Mouse (Mus musculus) hindbrain, embryonic 11.5 days (tissue): ENCODE data around the gene Acsf3. TPM values are rescaled to one million over a fixed set of nuclear protein-coding genes. Genes with fewer than 3 reads are reported as not detected.

Experiments used
- ATAC-seq: fragments of 200-750 bp; cut with Nextera tagmentation; 2 replicates; pipeline ENCODE4 v1.8.0; 2017; ENCODE audit warnings: mild to moderate bottlenecking, moderate TSS enrichment, moderate library complexity; ENCODE audit not compliant: low FRiP score
- DNase-seq: peaks from one replicate; pipeline ENCODE4 v3.0.0-alpha.2; 2015; ENCODE audit warnings: low spot score
- H3K27ac ChIP-seq: fragments of 300-500 bp; sonication (generic); 2 replicates; pipeline ENCODE4 v1.5.1; 2014; ENCODE audit warnings: mild to moderate bottlenecking, low read depth, low read length
- H3K27me3 ChIP-seq: fragments of 300-500 bp; sonication (generic); 2 replicates; pipeline ENCODE4 v1.6.1; 2014; ENCODE audit warnings: mild to moderate bottlenecking, low read length, moderate library complexity, mixed read lengths; ENCODE audit not compliant: control insufficient read depth, insufficient read depth
- H3K36me3 ChIP-seq: fragments of 300-500 bp; sonication (generic); 2 replicates; pipeline ENCODE4 v1.6.1; 2014; ENCODE audit warnings: mild to moderate bottlenecking, low read length, moderate library complexity, mixed read lengths; ENCODE audit not compliant: control insufficient read depth, insufficient read depth
- H3K4me1 ChIP-seq: fragments of 300-500 bp; sonication (generic); replicated peaks from 2 replicates; pipeline ENCODE4 v1.6.1; 2014; ENCODE audit warnings: low read length, mixed read lengths; ENCODE audit not compliant: control insufficient read depth, insufficient read depth
- H3K4me2 ChIP-seq: fragments of 300-500 bp; sonication (generic); replicated peaks from 2 replicates; pipeline ENCODE4 v1.6.1; 2014; ENCODE audit warnings: mild to moderate bottlenecking, low read depth, low read length
- H3K4me3 ChIP-seq: fragments of 300-500 bp; sonication (generic); 2 replicates; pipeline ENCODE4 v1.5.1; 2014; ENCODE audit warnings: low read depth, low read length
- H3K9ac ChIP-seq: fragments of 300-500 bp; sonication (generic); 2 replicates; pipeline ENCODE4 v1.6.1; 2014; ENCODE audit warnings: low read depth, low read length
- H3K9me3 ChIP-seq: fragments of 300-500 bp; sonication (generic); 2 replicates; pipeline ENCODE4 v1.6.1; 2016; ENCODE audit warnings: low read length; ENCODE audit not compliant: control insufficient read depth
- WGBS: fragments of 180-500 bp; shearing (Covaris S2); extraction: QIAGEN DNeasy Blood & Tissue Kit; methylation state at CpG from one replicate; pipeline ENCODE4 v1.1.7; 2014; 5-methylcytosine and 5-hydroxymethylcytosine counted together
- polyA plus RNA-seq: library from polyadenylated mRNA; unstranded; fragments of >200 nt; fragmentation: Nextera tagmentation; extraction: Ambion mirVana; gene quantifications from 2 replicates; pipeline ENCODE4 v1.2.1, GENCODE M21; 2014

The Acsf3 gene
- polyA plus RNA-seq = 11.5 and 15.4 TPM in 2 replicates

GRCm38 (mm10) chr8:122775285-122776155, at the start of gene Acsf3:
Acsf3 (plus strand) TSS chr8:122775486.
- peak within 1 kb of the TSS; percentile 65 for H3K9ac ChIP-seq
- WGBS = 2% methylated on average over 50 of the region's 50 CpGs
- H3K27ac ChIP-seq = no peak within 1 kb of the TSS
- H3K36me3 ChIP-seq = no peaks in the 10 kb centered on the region
- 0 out of 2 replicates have a peak, but pooled peaks cover 2% of the 10 kb centered on the region for H3K4me1 ChIP-seq
- peaks cover 3% of the 10 kb centered on the region; the same call in 1 of the 2 replicates for H3K27me3 ChIP-seq
- H3K9me3 ChIP-seq = no peaks in the 10 kb centered on the region
- peak within 1 kb of the TSS; percentile 55 for H3K4me3 ChIP-seq
- DNase-seq (peak; percentile 88), ATAC-seq (peak; percentile 70)
- peak within 1 kb of the TSS; percentile 69 for H3K4me2 ChIP-seq

DNA sequence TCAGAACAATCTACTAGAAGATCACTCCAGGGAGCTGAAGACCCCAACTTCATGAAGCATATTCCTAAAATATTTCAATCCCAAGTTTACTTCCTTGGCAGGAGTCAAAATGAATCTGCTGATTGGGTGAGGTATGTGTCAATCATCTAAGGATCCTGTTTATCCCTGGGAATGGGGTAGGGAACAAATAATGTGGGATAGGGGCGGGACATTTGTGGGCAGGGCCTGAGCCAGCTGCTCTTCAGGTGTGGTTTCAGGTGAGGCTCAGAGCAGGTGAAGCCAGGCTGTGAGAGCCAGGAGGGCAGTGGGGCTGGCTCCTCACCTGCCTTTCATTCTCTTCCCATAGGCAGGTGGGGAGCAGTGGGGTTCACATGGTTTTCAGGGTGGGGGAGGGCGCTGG, 48.5 kb upstream of the Acsf3 start:
- Histone ChIP-seq H3K4me1 (no peaks in the 10 kb centered on the region), H3K36me3 (no peaks in the 10 kb centered on the region), H3K9me3 (no peaks in the 10 kb centered on the region), H3K27ac (no peak overlapping the region), H3K27me3 (no peaks in the 10 kb centered on the region; the same call in 1 of the 2 replicates), H3K4me2 (no peak overlapping the region), H3K9ac (no peak overlapping the region), H3K4me3 (no peak overlapping the region)
- DNase-seq = no peak
- WGBS = 60% methylated on average over 2 of the region's 2 CpGs
- ATAC-seq = no peak

DNA sequence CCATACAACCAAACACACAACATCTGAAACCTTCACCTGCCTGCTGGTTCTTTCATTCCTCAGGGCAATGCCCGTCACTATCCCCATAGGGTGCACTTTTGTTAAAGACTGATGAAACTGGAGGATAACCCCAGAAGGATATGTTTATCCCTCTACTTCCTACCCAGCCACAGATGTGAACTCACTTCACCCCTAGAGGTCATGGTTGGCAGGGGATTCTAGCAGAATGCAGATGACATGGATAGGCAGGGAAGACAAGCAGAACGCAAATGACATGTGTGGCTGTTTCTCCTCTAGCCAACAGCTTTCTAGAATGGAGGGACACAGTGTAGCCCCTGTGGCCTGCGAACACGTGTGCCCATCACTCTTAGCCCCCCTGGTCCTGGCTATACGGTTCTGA, 47.9 kb upstream of the Acsf3 start:
- Histone ChIP-seq H3K4me1 (no peaks in the 10 kb centered on the region), H3K9ac (no peak overlapping the region), H3K36me3 (no peaks in the 10 kb centered on the region), H3K4me3 (no peak overlapping the region), H3K27ac (no peak overlapping the region), H3K27me3 (no peaks in the 10 kb centered on the region), H3K9me3 (no peaks in the 10 kb centered on the region), H3K4me2 (no peak overlapping the region)
- 74% methylated on average over 5 of the region's 5 CpGs for WGBS
- ATAC-seq (no peak), DNase-seq (no peak)

- H3K9me3 ChIP-seq = no peaks in the 10 kb centered on the region
- H3K36me3 ChIP-seq = no peaks in the 10 kb centered on the region
- H3K4me3 ChIP-seq = no peak overlapping the region
- 11% methylated on average over 3 of the region's 3 CpGs for WGBS
- DNase-seq (no peak), ATAC-seq (no peak)
- no peaks in the 10 kb centered on the region for H3K27me3 ChIP-seq
- H3K4me1 ChIP-seq = no peaks in the 10 kb centered on the region
- H3K27ac ChIP-seq = no peak overlapping the region
- H3K4me2 ChIP-seq = no peak overlapping the region
- H3K9ac ChIP-seq = no peak overlapping the region
Measured at GRCm38 (mm10) chr8:122728630-122729029, 46.7 kb upstream of the Acsf3 start.

- Histone ChIP-seq H3K27me3 (no peaks in the 10 kb centered on the region), H3K9me3 (no peaks in the 10 kb centered on the region), H3K4me2 (no peak overlapping the region), H3K9ac (peak overlapping the region; percentile 17; the same call in 1 of the 2 replicates), H3K4me1 (peaks cover 5% of the 10 kb centered on the region), H3K4me3 (no peak overlapping the region), H3K36me3 (no peaks in the 10 kb centered on the region), H3K27ac (no peak overlapping the region)
- DNase-seq (no peak), ATAC-seq (no peak)
- 52% methylated on average over 3 of the region's 3 CpGs for WGBS
Measured at GRCm38 (mm10) chr8:122735110-122735509, 40.2 kb upstream of the Acsf3 start.

DNA sequence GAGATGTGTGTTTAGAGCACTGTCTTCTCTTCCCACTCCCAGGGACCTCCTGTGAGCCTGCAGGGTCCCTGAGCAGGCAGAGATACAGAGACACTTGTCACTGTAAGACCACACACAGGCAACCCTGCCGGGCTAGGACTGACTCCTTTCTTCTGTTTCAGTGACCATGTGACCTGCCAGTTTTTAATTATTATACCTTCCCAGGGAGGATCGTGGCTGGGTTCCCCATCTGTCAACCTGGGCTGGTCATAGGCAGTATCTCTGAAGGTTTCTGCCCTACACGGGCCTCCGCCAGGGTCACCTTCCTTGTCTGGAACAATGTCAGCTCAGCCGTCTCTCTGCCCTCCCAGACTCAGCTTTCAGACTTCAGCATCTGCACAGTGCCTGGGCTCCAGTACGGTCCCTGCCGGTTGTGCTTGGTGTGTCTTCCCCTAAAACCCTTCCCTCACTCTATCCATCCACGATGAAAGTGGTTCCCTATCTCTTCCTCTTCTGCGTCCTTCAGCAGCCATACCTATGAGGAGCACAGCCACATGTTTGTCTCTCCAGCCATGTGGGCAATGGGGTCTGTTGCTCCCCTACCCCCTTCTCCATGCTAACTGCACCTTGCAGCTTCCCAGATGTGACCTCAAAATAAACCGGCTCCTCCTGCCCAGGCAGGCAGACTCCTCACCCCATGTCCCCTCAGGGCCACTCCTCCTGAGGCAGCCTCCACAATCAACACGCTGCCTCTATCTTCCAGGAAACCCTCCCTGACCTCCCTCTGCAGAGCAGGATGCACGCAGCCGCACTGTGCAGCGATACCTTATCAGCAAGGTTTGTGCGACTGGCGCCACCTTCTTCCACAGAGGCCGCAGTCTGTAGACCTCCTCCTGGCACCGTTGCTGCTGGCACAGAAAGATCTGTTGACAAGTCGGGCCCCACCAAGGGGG, 39.5 kb upstream of the Acsf3 start:
- ATAC-seq = no peak
- Histone ChIP-seq H3K9me3 (no peaks in the 10 kb centered on the region), H3K27ac (no peak overlapping the region), H3K4me1 (peaks cover 5% of the 10 kb centered on the region), H3K4me2 (no peak overlapping the region), H3K27me3 (no peaks in the 10 kb centered on the region), H3K4me3 (no peak overlapping the region), H3K9ac (peak overlapping the region; percentile 17; the same call in 1 of the 2 replicates), H3K36me3 (no peaks in the 10 kb centered on the region)
- no peak for DNase-seq
- 61% methylated on average over 19 of the region's 19 CpGs for WGBS

GRCm38 (mm10) chr8:122736623-122737022, 38.7 kb upstream of the Acsf3 start:
- Histone ChIP-seq H3K4me2 (no peak overlapping the region), H3K4me3 (no peak overlapping the region), H3K27me3 (no peaks in the 10 kb centered on the region), H3K27ac (no peak overlapping the region), H3K9me3 (no peaks in the 10 kb centered on the region), H3K36me3 (no peaks in the 10 kb centered on the region), H3K4me1 (peaks cover 5% of the 10 kb centered on the region), H3K9ac (no peak overlapping the region)
- WGBS = 91% methylated on average over 11 of the region's 11 CpGs
- DNase-seq (no peak), ATAC-seq (no peak)

GRCm38 (mm10) chr8:122737071-122737470, 38.2 kb upstream of the Acsf3 start:
- no peaks in the 10 kb centered on the region for H3K27me3 ChIP-seq
- no peak overlapping the region for H3K4me3 ChIP-seq
- no peak overlapping the region for H3K4me2 ChIP-seq
- H3K27ac ChIP-seq = no peak overlapping the region
- peaks cover 5% of the 10 kb centered on the region for H3K4me1 ChIP-seq
- H3K9ac ChIP-seq = no peak overlapping the region
- 49% methylated on average over 4 of the region's 4 CpGs for WGBS
- DNase-seq (peak; percentile 17), ATAC-seq (no peak)
- no peaks in the 10 kb centered on the region for H3K36me3 ChIP-seq
- no peaks in the 10 kb centered on the region for H3K9me3 ChIP-seq
